Mouse (Mus musculus) embryonic fibroblast, embryonic 13.5 days (primary cell): ENCODE results near the gene Lmo4. TPM values are rescaled to one million over a fixed set of nuclear protein-coding genes. Genes with fewer than 3 reads are reported as not detected.

ENCODE experiments used
- H3K27ac ChIP-seq: 2 replicates; pipeline ENCODE4 v1.5.1; 2012; ENCODE audit warnings: low read length, control low read depth, inconsistent platforms; ENCODE audit not compliant: insufficient read depth
- H3K4me1 ChIP-seq: 2 replicates; pipeline ENCODE4 v1.6.1; 2011; ENCODE audit warnings: low read length; ENCODE audit not compliant: control insufficient read depth, insufficient read depth
- H3K4me3 ChIP-seq: 2 replicates; pipeline ENCODE4 v1.5.1; 2011; ENCODE audit warnings: mild to moderate bottlenecking, control low read depth, low read length; ENCODE audit not compliant: insufficient read depth
- CTCF ChIP-seq: IDR thresholded peaks from 2 replicates; pipeline ENCODE4 v1.5.1; 2011; ENCODE audit warnings: mild to moderate bottlenecking, control low read depth, low read length, moderate library complexity, borderline replicate concordance; ENCODE audit not compliant: insufficient read depth
- POLR2A ChIP-seq: IDR thresholded peaks from 2 replicates; pipeline ENCODE4 v1.6.1; 2011; ENCODE audit warnings: low read depth, mild to moderate bottlenecking, control low read depth, low read length, moderate library complexity
- polyA plus RNA-seq: library from polyadenylated mRNA; stranded (reverse); fragments of >200 nt; gene quantifications from 2 replicates; pipeline ENCODE4 v1.2.4, GENCODE M21; 2011; ENCODE audit warnings: low read depth; ENCODE audit not compliant: missing spikeins, insufficient read length

Gene Lmo4
- polyA plus RNA-seq, 1 experiment = 124 TPM

- Histone ChIP-seq H3K4me1 (peaks cover 6% of the 10 kb centered on the region), H3K27ac (no peak overlapping the region), H3K4me3 (no peak overlapping the region)
- TF ChIP-seq POLR2A (no peak), CTCF (no peak)
Observed at GRCm38 (mm10) chr3:144161261-144161660, 43.8 kb downstream of the Lmo4 start.

- Histone ChIP-seq H3K4me1 (peaks cover 6% of the 10 kb centered on the region), H3K4me3 (no peak overlapping the region), H3K27ac (no peak overlapping the region)
- no peak for TF ChIP-seq CTCF
- no peak for TF ChIP-seq POLR2A
Observed at GRCm38 (mm10) chr3:144155746-144156145, 49.3 kb downstream of the Lmo4 start.

- peaks cover 6% of the 10 kb centered on the region for H3K4me1 ChIP-seq
Observed at GRCm38 (mm10) chr3:144153395-144153794, 51.6 kb downstream of the Lmo4 start.

GRCm38 (mm10) chr3:144151001-144151400 lies 54.0 kb downstream of the Lmo4 start:
- Histone ChIP-seq H3K27ac (no peak overlapping the region), H3K4me1 (peaks cover 6% of the 10 kb centered on the region), H3K4me3 (no peak overlapping the region)
- TF ChIP-seq CTCF (no peak), POLR2A (no peak)

More at GRCm38 (mm10) chr3:144153395-144153794, 51.6 kb downstream of the Lmo4 start:
- Histone ChIP-seq H3K27ac (no peak overlapping the region), H3K4me3 (no peak overlapping the region)
- TF ChIP-seq POLR2A = no peak
- no peak for TF ChIP-seq CTCF

- no peak overlapping the region for H3K27ac ChIP-seq
- H3K4me3 ChIP-seq = no peak overlapping the region
- H3K4me1 ChIP-seq = 0 out of 2 replicates have a peak, but pooled peaks cover under 1% of the 10 kb centered on the region
- TF ChIP-seq POLR2A (no peak), CTCF (no peak)
Observed at GRCm38 (mm10) chr3:144148234-144148633, 56.8 kb downstream of the Lmo4 start.

- Histone ChIP-seq H3K4me1 (no peaks in the 10 kb centered on the region), H3K27ac (no peak overlapping the region), H3K4me3 (no peak overlapping the region)
- no peak for TF ChIP-seq POLR2A
- no peak for TF ChIP-seq CTCF
Observed at GRCm38 (mm10) chr3:144147244-144147643, 57.8 kb downstream of the Lmo4 start.

- H3K27ac ChIP-seq = no peak overlapping the region
- TF ChIP-seq CTCF = no peak
- TF ChIP-seq POLR2A = no peak
- no peaks in the 10 kb centered on the region for H3K4me1 ChIP-seq
- H3K4me3 ChIP-seq = no peak overlapping the region
Observed at GRCm38 (mm10) chr3:144144066-144144465, 61.0 kb downstream of the Lmo4 start.

- no peak overlapping the region for H3K4me3 ChIP-seq
- no peak overlapping the region for H3K27ac ChIP-seq
- no peaks in the 10 kb centered on the region for H3K4me1 ChIP-seq
- TF ChIP-seq CTCF (no peak), POLR2A (no peak)
Observed at GRCm38 (mm10) chr3:144142939-144143338, 62.1 kb downstream of the Lmo4 start.

- H3K4me3 ChIP-seq = no peak overlapping the region
- H3K27ac ChIP-seq = no peak overlapping the region
- TF ChIP-seq POLR2A = no peak
- TF ChIP-seq CTCF = no peak
- no peaks in the 10 kb centered on the region for H3K4me1 ChIP-seq
Observed at GRCm38 (mm10) chr3:144141786-144142185, 63.2 kb downstream of the Lmo4 start.

GRCm38 (mm10) chr3:144140816-144141215 lies 64.2 kb downstream of the Lmo4 start:
- H3K27ac ChIP-seq = no peak overlapping the region
- no peak for TF ChIP-seq CTCF
- no peak for TF ChIP-seq POLR2A
- H3K4me3 ChIP-seq = no peak overlapping the region
- no peaks in the 10 kb centered on the region for H3K4me1 ChIP-seq

GRCm38 (mm10) chr3:144138659-144139058 lies 66.4 kb downstream of the Lmo4 start:
- Histone ChIP-seq H3K27ac (no peak overlapping the region), H3K4me3 (no peak overlapping the region), H3K4me1 (no peaks in the 10 kb centered on the region)
- TF ChIP-seq CTCF (no peak), POLR2A (no peak)
